Mouse (Mus musculus): ENCODE measurements around the gene Slc22a21.
"Not testable (repeated sequence)": the region's sequence is repeated elsewhere in the genome, so short reads cannot be mapped to it uniquely, and the experiment has no call there.

The Slc22a21 gene

GRCm38 (mm10) chr11:53979788-53980621 is at the start of gene Slc22a21:
Slc22a21 (minus strand) TSS chr11:53980332.
- in situ Hi-C loops (cut with MboI) = no loop called here

GRCm38 (mm10) chr11:54028997-54029396 is 48.9 kb upstream of the Slc22a21 start:
- in situ Hi-C loops (cut with MboI) = no loop called here

GRCm38 (mm10) chr11:54028044-54028951 is 48.2 kb upstream of the Slc22a21 start, which contains the start of gene Slc22a4:
Slc22a4 (minus strand) TSS chr11:54028090.
- in situ Hi-C loops (cut with MboI) = no loop called here

GRCm38 (mm10) chr11:54027131-54028043 is 47.3 kb upstream of the Slc22a21 start:
- in situ Hi-C loops (cut with MboI) = no loop called here

GRCm38 (mm10) chr11:54026491-54027041 is 46.4 kb upstream of the Slc22a21 start:
- in situ Hi-C loops (cut with MboI) = no loop called here

GRCm38 (mm10) chr11:54021396-54022093 is 41.4 kb upstream of the Slc22a21 start:
- in situ Hi-C loops (cut with MboI) = no loop called here

GRCm38 (mm10) chr11:54018893-54019732 is 39.0 kb upstream of the Slc22a21 start:
- in situ Hi-C loops (cut with MboI) = no loop called here

GRCm38 (mm10) chr11:54017596-54017995 is 37.5 kb upstream of the Slc22a21 start:
- in situ Hi-C loops (cut with MboI) = no loop called here

- in situ Hi-C loops (cut with MboI) = no loop called here
These were observed 35.9 kb upstream of the Slc22a21 start for GRCm38 (mm10) chr11:54016051-54016450.

- in situ Hi-C loops (cut with MboI) = no loop called here
These were observed 32.8 kb upstream of the Slc22a21 start for GRCm38 (mm10) chr11:54012961-54013360.

- in situ Hi-C loops (cut with MboI) = no loop called here
These were observed 31.1 kb upstream of the Slc22a21 start for GRCm38 (mm10) chr11:54011255-54011654.

GRCm38 (mm10) chr11:54008416-54008920 is 28.3 kb upstream of the Slc22a21 start:
- in situ Hi-C loops (cut with MboI) = no loop called here

- in situ Hi-C loops (cut with MboI) = no loop called here
These were observed 27.6 kb upstream of the Slc22a21 start for GRCm38 (mm10) chr11:54007717-54008116.

- in situ Hi-C loops (cut with MboI) = no loop called here
These were observed 26.8 kb upstream of the Slc22a21 start for GRCm38 (mm10) chr11:54006901-54007300.

- in situ Hi-C loops (cut with MboI) = not testable (repeated sequence)
These were observed 26.2 kb upstream of the Slc22a21 start for GRCm38 (mm10) chr11:54006362-54006761.

GRCm38 (mm10) chr11:54004734-54005133 is 24.6 kb upstream of the Slc22a21 start:
- in situ Hi-C loops (cut with MboI) = no loop called here

- in situ Hi-C loops (cut with MboI) = no loop called here
These were observed 24.1 kb upstream of the Slc22a21 start for GRCm38 (mm10) chr11:54004221-54004620.

- in situ Hi-C loops (cut with MboI) = not testable (repeated sequence)
These were observed 22.9 kb upstream of the Slc22a21 start for GRCm38 (mm10) chr11:54002761-54003717.

Data from mature B cell (primary cell).